Mouse (Mus musculus) gastrocnemius, adult 2 months (tissue): ENCODE results near the gene Apof. TPM values are rescaled to one million over a fixed set of nuclear protein-coding genes. Genes with fewer than 3 reads are reported as not detected.

Experiments
- DNase-seq: peaks from one replicate; pipeline ENCODE4 v3.0.0; 2022
- H3K27ac ChIP-seq: fragments of 200-600 bp; 2 replicates; pipeline ENCODE4 v1.8.1; 2022; ENCODE audit warnings: mild to moderate bottlenecking
- H3K4me3 ChIP-seq: fragments of 200-600 bp; 2 replicates; pipeline ENCODE4 v1.8.1; 2022; ENCODE audit warnings: mild to moderate bottlenecking, moderate library complexity
- CTCF ChIP-seq: fragments of 200-600 bp; IDR thresholded peaks from 2 replicates; pipeline ENCODE4 v1.8.1; 2022; ENCODE audit warnings: antibody characterized with exemption, mild to moderate bottlenecking, moderate library complexity
- intact Hi-C: fragments of 180-260 bp; cut with DNase I; formaldehyde crosslinking; loops from one replicate; pipeline ENCODE4 v1.15.1; 2025
- total RNA-seq, 2 experiments: library from RNA; stranded (reverse); gene quantifications; 2 replicates each; pipeline ENCODE4 v1.2.3; 2021

The Apof gene
- total RNA-seq, 2 experiments from 2014 or later, result not detected

DNA sequence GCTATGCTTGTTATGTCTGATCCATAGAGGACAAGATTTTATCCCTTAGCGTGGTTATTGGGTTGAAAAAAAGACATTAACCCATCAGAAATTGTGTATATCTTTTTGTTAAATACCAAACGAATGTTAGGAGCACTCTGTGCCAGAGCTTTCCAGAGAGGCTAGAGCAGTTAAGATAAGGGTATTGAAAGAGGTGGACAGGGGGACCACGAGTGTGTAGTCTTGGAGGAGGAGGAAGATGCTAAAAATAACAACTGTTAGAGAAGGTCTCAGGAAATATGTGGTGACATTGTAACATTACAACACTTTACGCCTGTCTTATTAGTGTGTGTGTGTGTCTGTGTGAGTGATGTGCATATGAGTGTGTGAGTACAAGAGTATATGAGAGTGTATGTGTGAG, 42.4 kb downstream of the Apof start:
- TF ChIP-seq CTCF, result no peak
- no peak for DNase-seq
- intact Hi-C loops, result no loop called here
- Histone ChIP-seq H3K27ac (no peak overlapping the region), H3K4me3 (no peak overlapping the region)

DNA sequence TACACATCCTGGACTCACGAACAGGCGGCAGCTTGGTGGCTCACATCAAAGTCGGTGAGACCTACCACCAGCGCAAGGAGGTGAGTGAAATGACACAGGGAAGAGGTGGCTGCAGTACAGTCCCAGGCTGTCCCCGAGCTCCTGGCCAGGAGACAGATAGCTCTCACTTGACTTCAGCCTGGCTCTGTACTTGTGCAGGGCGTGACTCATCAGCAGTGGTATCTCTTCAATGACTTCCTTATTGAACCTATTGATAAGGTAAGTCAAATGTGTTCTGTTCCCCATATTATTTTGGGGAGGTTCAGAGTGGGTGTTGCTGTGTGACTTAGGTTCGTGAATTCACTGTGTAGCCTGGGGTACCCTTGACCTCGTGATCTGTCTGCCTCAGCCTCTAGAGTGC, 47.1 kb downstream of the Apof start:
- H3K27ac ChIP-seq, result no peak overlapping the region
- intact Hi-C loops, result no loop called here
- H3K4me3 ChIP-seq, result no peak overlapping the region
- DNase-seq, result no peak
- TF ChIP-seq CTCF, result no peak

Other genes with a start within 250 kb of the Apof start
- gene Naca, start 233.1 kb upstream of the Apof start, total RNA-seq, result 100 to 1,000 TPM; 385 to 418 TPM
- 10 to 100 TPM; 75.4 to 81.3 TPM for gene Ptges3, start 209.7 kb upstream of the Apof start, total RNA-seq
- gene Atp5b, start 185.4 kb upstream of the Apof start, total RNA-seq, result 1,000 to 10,000 TPM; 3,225 to 4,497 TPM
- gene Baz2a, start 177.1 kb upstream of the Apof start, total RNA-seq, result 10 to 100 TPM; 12.7 to 13.2 TPM
- 10 to 100 TPM; 51.8 to 71.2 TPM for gene Rbms2, start 88.4 kb upstream of the Apof start, total RNA-seq
- gene Gls2, start 74.2 kb upstream of the Apof start, total RNA-seq, result under 1 TPM; 0.59 to 0.67 TPM
- 10 to 100 TPM; 29.5 to 36.4 TPM for gene Spryd4, start 56.9 kb upstream of the Apof start, total RNA-seq
- gene Mip, start 42.8 kb upstream of the Apof start, total RNA-seq, result not detected
- gene Timeless, start 36.6 kb upstream of the Apof start, total RNA-seq, result 1 to 10 TPM; 1.8 to 2.5 TPM
- gene Apon, start 14.6 kb upstream of the Apof start, total RNA-seq, result not detected
- gene Stat2, start 1.9 kb downstream of the Apof start, total RNA-seq, result 1 to 10 TPM; 3.2 to 4.5 TPM
- not detected for gene Il23a, start 30.1 kb downstream of the Apof start, total RNA-seq
- 1 to 10 TPM; 5.1 to 5.3 TPM for gene Pan2, start 34.7 kb downstream of the Apof start, total RNA-seq
- 10 to 100 TPM; 35.1 to 52.1 TPM for gene Cnpy2, start 53.8 kb downstream of the Apof start, total RNA-seq
- gene Cs, start 69.1 kb downstream of the Apof start, total RNA-seq, result 100 to 1,000 TPM; 541 to 658 TPM
- 100 to 1,000 TPM; 447 to 542 TPM for gene Coq10a, start 100.3 kb downstream of the Apof start, total RNA-seq
- 10 to 100 TPM; 46.7 to 58.9 TPM for gene Ankrd52, start 108.4 kb downstream of the Apof start, total RNA-seq
- gene Slc39a5, start 132.6 kb downstream of the Apof start, total RNA-seq, result not detected
- 10 to 100 TPM; 56.7 to 59.0 TPM for gene Nabp2, start 142.8 kb downstream of the Apof start, total RNA-seq
- 10 to 100 TPM; 13.3 to 13.4 TPM for gene Rnf41, start 143.0 kb downstream of the Apof start, total RNA-seq
- gene Smarcc2, start 190.6 kb downstream of the Apof start, total RNA-seq, result 10 to 100 TPM; 46.5 to 53.2 TPM
- gene Myl6, start 225.5 kb downstream of the Apof start, total RNA-seq, result 100 to 1,000 TPM; 171 to 179 TPM
- 10 to 100 TPM in 1 of 2 experiments, 1 to 10 TPM in 1; 6.5 to 17.8 TPM for gene Myl6b, start 230.0 kb downstream of the Apof start, total RNA-seq